Mouse (Mus musculus) retina, postnatal 7 days (tissue): ENCODE measurements at regions not wholly inside any gene's neighbourhood (a gene's known extent, or its start where the extent isn't known, plus 50 kb on each side); places are given as distances from the start of the nearest gene placed in this dataset.
"Not testable (repeated sequence)": the region's sequence is repeated elsewhere in the genome, so short reads cannot be mapped to it uniquely, and the experiment has no call there.

Experiments
- DNase-seq: peaks from one replicate; pipeline ENCODE4 v3.0.0-alpha.2; 2012; ENCODE audit warnings: low read depth, low spot score

- peak; percentile 40 for DNase-seq
These were observed 59.0 kb upstream of the Kbtbd8 start for GRCm38 (mm10) chr6:95058017-95058416.

GRCm38 (mm10) chr6:95056222-95056621 lies 60.8 kb upstream of the Kbtbd8 start:
- DNase-seq, result no peak

GRCm38 (mm10) chr6:95053717-95054382 lies 63.2 kb upstream of the Kbtbd8 start:
- no peak for DNase-seq

GRCm38 (mm10) chr6:95041351-95041750 lies 75.7 kb upstream of the Kbtbd8 start:
- not testable (repeated sequence) for DNase-seq

- DNase-seq, result no peak
These were observed 92.8 kb upstream of the Kbtbd8 start for GRCm38 (mm10) chr6:95024239-95024638.

GRCm38 (mm10) chr6:95021724-95022123 lies 95.3 kb upstream of the Kbtbd8 start:
- no peak for DNase-seq

GRCm38 (mm10) chr6:95017911-95018310 lies 99.1 kb upstream of the Kbtbd8 start:
- DNase-seq, result no peak

- no peak for DNase-seq
These were observed 99.6 kb upstream of the Kbtbd8 start for GRCm38 (mm10) chr6:95017484-95017883.

- no peak for DNase-seq
These were observed 103.9 kb upstream of the Kbtbd8 start for GRCm38 (mm10) chr6:95013096-95013495.

GRCm38 (mm10) chr6:95006485-95006884 lies 110.6 kb upstream of the Kbtbd8 start:
- no peak for DNase-seq

GRCm38 (mm10) chr6:95003716-95004115 lies 113.3 kb upstream of the Kbtbd8 start:
- DNase-seq, result no peak

- DNase-seq, result no peak
These were observed 117.5 kb upstream of the Kbtbd8 start for GRCm38 (mm10) chr6:94999562-94999961.

- DNase-seq, result no peak
These were observed 118.0 kb upstream of the Kbtbd8 start for GRCm38 (mm10) chr6:94999002-94999401.

- no peak for DNase-seq
These were observed 118.7 kb upstream of the Kbtbd8 start for GRCm38 (mm10) chr6:94998371-94998770.

GRCm38 (mm10) chr6:94994376-94994775 lies 122.7 kb upstream of the Kbtbd8 start:
- DNase-seq, result no peak

- no peak for DNase-seq
These were observed 129.6 kb upstream of the Kbtbd8 start for GRCm38 (mm10) chr6:94987427-94987826.

- DNase-seq, result peak; percentile 59
These were observed 130.7 kb upstream of the Kbtbd8 start for GRCm38 (mm10) chr6:94986346-94986745.

- DNase-seq, result no peak
These were observed 132.6 kb upstream of the Kbtbd8 start for GRCm38 (mm10) chr6:94984411-94984895.

GRCm38 (mm10) chr6:94968683-94969082 lies 148.4 kb upstream of the Kbtbd8 start:
- DNase-seq, result no peak

GRCm38 (mm10) chr6:94966962-94967361 lies 150.1 kb upstream of the Kbtbd8 start:
- peak; percentile 35 for DNase-seq

- no peak for DNase-seq
These were observed 153.8 kb upstream of the Kbtbd8 start for GRCm38 (mm10) chr6:94963204-94963603.

GRCm38 (mm10) chr6:94962411-94963087 lies 154.5 kb upstream of the Kbtbd8 start:
- no peak for DNase-seq

GRCm38 (mm10) chr6:94961821-94962220 lies 155.2 kb upstream of the Kbtbd8 start:
- DNase-seq, result no peak
